Comparison of ENCODE assay signal across 11 mouse cellular contexts in genomic region chr2:31639901-31640608, GRCm38 (mm10). TPM values are rescaled to one million over a fixed set of nuclear protein-coding genes. Genes with fewer than 3 reads are reported as not detected.
DNase-seq lines count a peak whose midpoint lies in the region; ATAC-seq and TF ChIP-seq lines count a peak whose summit lies in the region.
"Had no signal": no experiment of that assay in that cellular context is flagged by ENCODE, and none has a peak within 500 bp of the region (broad histone marks: within the 10 kb centered on the region; RNA-seq: fewer than 3 reads in every experiment).

Gene Prdm12 (plus strand): TSS chr2:31640037.

- H3K27me3 ChIP-seq in heart, embryonic 12.5 days (replicated peaks) = peaks cover 100% of the 10 kb centered on the region
- peaks cover 76% of the 10 kb centered on the region for H3K27me3 ChIP-seq in forebrain, postnatal 0 days (ENCODE audit: insufficient read depth, low read length)
- H3K27me3 ChIP-seq in midbrain, embryonic 14.5 days (ENCODE audit: control insufficient read depth, insufficient read depth, low read length) = peaks cover 89% of the 10 kb centered on the region

- no peaks in the 10 kb centered on the region for H3K36me3 ChIP-seq in heart, embryonic 12.5 days
- no peaks in the 10 kb centered on the region for H3K36me3 ChIP-seq in forebrain, postnatal 0 days (ENCODE audit: insufficient read depth)
- no peaks in the 10 kb centered on the region for H3K36me3 ChIP-seq in midbrain, embryonic 14.5 days (ENCODE audit: control insufficient read depth, insufficient read depth, low read length)

- H3K9ac ChIP-seq in heart, embryonic 12.5 days = no peak within 1 kb of the TSS
- H3K9ac ChIP-seq in forebrain, postnatal 0 days = no peak within 1 kb of the TSS
- peak within 1 kb of the TSS; percentile 29; the same call in 1 of the 2 replicates for H3K9ac ChIP-seq in midbrain, embryonic 14.5 days (replicated peaks; ENCODE audit: low read length)

- H3K4me3 ChIP-seq in heart, embryonic 12.5 days = 0 out of 2 replicates have a peak within 1 kb of the TSS, but pooled peaks have one; percentile 1
- peak within 1 kb of the TSS; percentile 33; the same call in 1 of the 2 replicates for H3K4me3 ChIP-seq in brown adipose tissue, adult 24 weeks (ENCODE audit: insufficient read depth, low read depth, low read length)
- peak within 1 kb of the TSS; percentile 11 for H3K4me3 ChIP-seq in forebrain, postnatal 0 days (ENCODE audit: low read depth, low read length)
- H3K4me3 ChIP-seq in midbrain, embryonic 14.5 days (replicated peaks; ENCODE audit: low read depth, low read length) = peak within 1 kb of the TSS; percentile 29

- no peak for ATAC-seq in heart, embryonic 12.5 days (ENCODE audit: insufficient number of reproducible peaks, low FRiP score)
- no peak for ATAC-seq in forebrain, postnatal 0 days
- ATAC-seq in midbrain, embryonic 14.5 days (ENCODE audit: low FRiP score, low TSS enrichment) = no peak
- ATAC-seq in erythroblast, adult 5-6 weeks (replicated peaks; ENCODE audit: low FRiP score, poor library complexity, severe bottlenecking) = no peak

- peaks cover 34% of the 10 kb centered on the region for H3K4me1 ChIP-seq in heart, embryonic 12.5 days (replicated peaks)
- no peaks in the 10 kb centered on the region; the same call in 1 of the 2 replicates for H3K4me1 ChIP-seq in brown adipose tissue, adult 24 weeks (ENCODE audit: control insufficient read depth, insufficient read depth, insufficient read length, low read length)
- peaks cover 8% of the 10 kb centered on the region for H3K4me1 ChIP-seq in forebrain, postnatal 0 days (ENCODE audit: insufficient read depth)
- H3K4me1 ChIP-seq in midbrain, embryonic 14.5 days (ENCODE audit: control insufficient read depth, insufficient read depth, low read length) = peaks cover 40% of the 10 kb centered on the region

- DNase-seq in heart, adult 9 months (ENCODE audit: low spot score in 2 of 2) = no peak
- no peak for DNase-seq in forebrain, postnatal 0 days
- DNase-seq in midbrain, embryonic 14.5 days = peak; percentile 25
- no peak for DNase-seq in adrenal gland, postnatal 4 days (ENCODE audit: low spot score in 2 of 2)
- DNase-seq in thymus, postnatal 10 days (ENCODE audit: low spot score in 2 of 2) = no peak
- DNase-seq: lung, postnatal 36 days; right cerebral cortex, adult 18-20 months had no signal

- H3K4me2 ChIP-seq in heart, embryonic 12.5 days = no peak within 1 kb of the TSS
- no peak within 1 kb of the TSS for H3K4me2 ChIP-seq in forebrain, postnatal 0 days (ENCODE audit: low read depth)
- H3K4me2 ChIP-seq in midbrain, embryonic 14.5 days (ENCODE audit: low read length) = peak within 1 kb of the TSS; percentile 49

- 1% methylated on average over 41 of the region's 41 CpGs for WGBS in heart, embryonic 12.5 days
- WGBS in forebrain, postnatal 0 days = 3% methylated on average over 41 of the region's 41 CpGs
- WGBS in midbrain, embryonic 14.5 days = under 1% methylated on average over 41 of the region's 41 CpGs

- TF ChIP-seq CTCF in forebrain, postnatal 0 days (IDR thresholded peaks at IDR 0.05; ENCODE audit: low read depth) = no peak

- no peaks in the 10 kb centered on the region for H3K9me3 ChIP-seq in heart, embryonic 12.5 days (replicated peaks)
- no peaks in the 10 kb centered on the region for H3K9me3 ChIP-seq in forebrain, postnatal 0 days (ENCODE audit: low read length)
- H3K9me3 ChIP-seq in midbrain, embryonic 14.5 days (ENCODE audit: control insufficient read depth, low read length) = no peaks in the 10 kb centered on the region

- H3K27ac ChIP-seq in heart, embryonic 12.5 days (ENCODE audit: poor library complexity, severe bottlenecking) = no peak within 1 kb of the TSS
- no peak within 1 kb of the TSS for H3K27ac ChIP-seq in brown adipose tissue, adult 24 weeks (replicated peaks; ENCODE audit: low read depth, low read length)
- H3K27ac ChIP-seq in forebrain, postnatal 0 days (ENCODE audit: low read depth, low read length) = no peak within 1 kb of the TSS
- H3K27ac ChIP-seq in midbrain, embryonic 14.5 days (replicated peaks; ENCODE audit: low read depth, low read length) = peak within 1 kb of the TSS; percentile 20; the same call in 1 of the 2 replicates

RNA-seq across cellular contexts. Expression of gene Prdm12, which starts in this region (rescaled TPM):
- 0.08 TPM in 1 of 2 replicates, not detected in the other for polyA plus RNA-seq in heart, embryonic 12.5 days (2016; fragmentation: Nextera tagmentation; extraction: Ambion mirVana)
- polyA plus RNA-seq in brown adipose tissue, adult 24 weeks (2012; ENCODE audit: insufficient read depth, insufficient read length, missing spikeins) = not detected in 2 replicates
- 0.62 and 2.5 TPM in 2 replicates for total RNA-seq in forebrain, postnatal 0 days (2014; rRNA removed)
- polyA plus RNA-seq in forebrain, postnatal 0 days (2015; fragmentation: Nextera tagmentation; extraction: Ambion mirVana) = 1.0 and 1.9 TPM in 2 replicates
- 3.1 and 4.7 TPM in 2 replicates for polyA plus RNA-seq in midbrain, embryonic 14.5 days (2014; fragmentation: Nextera tagmentation; extraction: Ambion mirVana)
- not detected in 2 replicates for total RNA-seq in erythroblast, adult 5-6 weeks (2015; ENCODE audit: low replicate concordance)
- not detected in 2 replicates for total RNA-seq in erythroblast, adult 5-6 weeks (2017; ENCODE audit: low replicate concordance)
- total RNA-seq in adrenal gland, postnatal 4 days (2021) = not detected
- polyA plus RNA-seq: testis, adult 2 months had no signal
